Mouse (Mus musculus): ENCODE measurements around the gene Cfap45.

Gene Cfap45

GRCm38 (mm10) chr1:172496030-172496429 is 24.6 kb upstream of the Cfap45 start:
- DNase-seq (ENCODE audit: low read depth) = no peak

- no peak for DNase-seq (ENCODE audit: low read depth)
Measured at GRCm38 (mm10) chr1:172497428-172497827, 23.2 kb upstream of the Cfap45 start.

GRCm38 (mm10) chr1:172499765-172500441 is 20.7 kb upstream of the Cfap45 start, which contains the start of gene Tagln2:
Gene Tagln2, plus strand, starts transcription at chr1:172500047.
- DNase-seq (ENCODE audit: low read depth) = no peak

- no peak for DNase-seq (ENCODE audit: low read depth)
Measured at GRCm38 (mm10) chr1:172500451-172501370, 19.9 kb upstream of the Cfap45 start.

- DNase-seq (ENCODE audit: low read depth) = no peak
Measured at GRCm38 (mm10) chr1:172501371-172502144, 19.0 kb upstream of the Cfap45 start.

GRCm38 (mm10) chr1:172502145-172503110 is 18.2 kb upstream of the Cfap45 start:
- no peak for DNase-seq (ENCODE audit: low read depth)

GRCm38 (mm10) chr1:172503111-172503997 is 17.2 kb upstream of the Cfap45 start:
- DNase-seq (ENCODE audit: low read depth) = no peak

- DNase-seq (ENCODE audit: low read depth) = no peak
Measured at GRCm38 (mm10) chr1:172504756-172505155, 15.8 kb upstream of the Cfap45 start.

- no peak for DNase-seq (ENCODE audit: low read depth)
Measured at GRCm38 (mm10) chr1:172507001-172507400, 13.6 kb upstream of the Cfap45 start.

GRCm38 (mm10) chr1:172507701-172508100 is 12.9 kb upstream of the Cfap45 start:
- no peak for DNase-seq (ENCODE audit: low read depth)

GRCm38 (mm10) chr1:172508172-172508571 is 12.4 kb upstream of the Cfap45 start:
- DNase-seq (ENCODE audit: low read depth) = no peak

GRCm38 (mm10) chr1:172509235-172509634 is 11.4 kb upstream of the Cfap45 start:
- no peak for DNase-seq (ENCODE audit: low read depth)

- DNase-seq (ENCODE audit: low read depth) = no peak
Measured at GRCm38 (mm10) chr1:172509983-172510382, 10.6 kb upstream of the Cfap45 start.

- no peak for DNase-seq (ENCODE audit: low read depth)
Measured at GRCm38 (mm10) chr1:172510421-172510972, 10.1 kb upstream of the Cfap45 start.

GRCm38 (mm10) chr1:172512962-172513361 is 7.6 kb upstream of the Cfap45 start:
- DNase-seq (ENCODE audit: low read depth) = no peak

GRCm38 (mm10) chr1:172513525-172514212 is 6.9 kb upstream of the Cfap45 start:
- DNase-seq (ENCODE audit: low read depth) = no peak

- DNase-seq (ENCODE audit: low read depth) = no peak
Measured at GRCm38 (mm10) chr1:172514213-172514529, 6.4 kb upstream of the Cfap45 start.

GRCm38 (mm10) chr1:172514551-172515268 is 5.9 kb upstream of the Cfap45 start:
- DNase-seq (ENCODE audit: low read depth) = no peak

GRCm38 (mm10) chr1:172515396-172515795 is 5.2 kb upstream of the Cfap45 start:
- DNase-seq (ENCODE audit: low read depth) = no peak

Data from c-Kit-positive CD71-positive TER-119-negative erythroid progenitor cells, embryonic 14.5 days (primary cell).